Mouse (Mus musculus): ENCODE measurements around the gene Rab2b. TPM values are rescaled to one million over a fixed set of nuclear protein-coding genes. Genes with fewer than 3 reads are reported as not detected.

Gene Rab2b
- polyA plus RNA-seq, 1 experiment from 2014 or later: 33.5 TPM

DNA sequence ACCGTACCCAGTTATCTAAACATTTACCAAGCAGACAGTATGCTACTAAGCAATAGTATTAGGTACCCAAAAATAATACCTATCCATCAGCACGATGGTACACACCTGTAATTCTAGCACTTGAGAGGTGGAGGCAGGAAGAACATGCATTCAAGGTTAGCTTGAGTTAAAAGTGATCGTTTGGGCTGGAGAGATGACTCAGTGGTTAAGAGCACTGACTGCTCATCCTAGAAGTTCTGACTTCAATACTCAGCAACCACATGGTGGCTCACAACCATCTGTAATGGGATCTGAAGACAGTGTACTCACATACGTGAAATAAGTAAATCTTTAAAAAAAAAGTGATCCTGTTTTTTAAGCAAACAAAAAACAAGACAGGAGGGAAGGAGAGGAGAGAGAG lies 33.2 kb downstream of the Rab2b start:
- H3K4me3 ChIP-seq (ENCODE audit: low read depth, low read length): no peak overlapping the region
- H3K36me3 ChIP-seq (ENCODE audit: control insufficient read depth, insufficient read depth, low read length): no peaks in the 10 kb centered on the region
- DNase-seq (ENCODE audit: low spot score) (no peak), ATAC-seq (replicated peaks; ENCODE audit: low FRiP score) (no peak)
- no peak overlapping the region for H3K4me2 ChIP-seq (ENCODE audit: low read depth, low read length, severe bottlenecking)
- peaks cover 2% of the 10 kb centered on the region; the same call in 1 of the 2 replicates for H3K4me1 ChIP-seq (replicated peaks; ENCODE audit: control insufficient read depth, insufficient read depth, low read length)
- H3K27me3 ChIP-seq (ENCODE audit: control insufficient read depth, insufficient read depth, low read length): no peaks in the 10 kb centered on the region
- H3K9me3 ChIP-seq (ENCODE audit: control insufficient read depth, low read length): no peaks in the 10 kb centered on the region
- no peak overlapping the region for H3K9ac ChIP-seq (ENCODE audit: low read length)
- 87% methylated on average over 4 of the region's 4 CpGs for WGBS
- H3K27ac ChIP-seq (ENCODE audit: low read depth, low read length): no peak overlapping the region

GRCm38 (mm10) chr14:52244690-52245042 lies 34.7 kb downstream of the Rab2b start:
- Histone ChIP-seq H3K4me3 (ENCODE audit: low read depth, low read length) (peak overlapping the region; percentile 80), H3K9ac (ENCODE audit: low read length) (peak overlapping the region; percentile 70), H3K36me3 (ENCODE audit: control insufficient read depth, insufficient read depth, low read length) (no peaks in the 10 kb centered on the region), H3K27me3 (ENCODE audit: control insufficient read depth, insufficient read depth, low read length) (no peaks in the 10 kb centered on the region), H3K4me2 (ENCODE audit: low read depth, low read length, severe bottlenecking) (peak overlapping the region; percentile 60), H3K4me1 (replicated peaks; ENCODE audit: control insufficient read depth, insufficient read depth, low read length) (peaks cover 2% of the 10 kb centered on the region; the same call in 1 of the 2 replicates), H3K9me3 (ENCODE audit: control insufficient read depth, low read length) (no peaks in the 10 kb centered on the region), H3K27ac (ENCODE audit: low read depth, low read length) (no peak overlapping the region)
- DNase-seq (ENCODE audit: low spot score): no peak
- 15% methylated on average over 7 of the region's 7 CpGs for WGBS
- ATAC-seq (replicated peaks; ENCODE audit: low FRiP score): no peak; the same call in 1 of the 2 replicates

DNA sequence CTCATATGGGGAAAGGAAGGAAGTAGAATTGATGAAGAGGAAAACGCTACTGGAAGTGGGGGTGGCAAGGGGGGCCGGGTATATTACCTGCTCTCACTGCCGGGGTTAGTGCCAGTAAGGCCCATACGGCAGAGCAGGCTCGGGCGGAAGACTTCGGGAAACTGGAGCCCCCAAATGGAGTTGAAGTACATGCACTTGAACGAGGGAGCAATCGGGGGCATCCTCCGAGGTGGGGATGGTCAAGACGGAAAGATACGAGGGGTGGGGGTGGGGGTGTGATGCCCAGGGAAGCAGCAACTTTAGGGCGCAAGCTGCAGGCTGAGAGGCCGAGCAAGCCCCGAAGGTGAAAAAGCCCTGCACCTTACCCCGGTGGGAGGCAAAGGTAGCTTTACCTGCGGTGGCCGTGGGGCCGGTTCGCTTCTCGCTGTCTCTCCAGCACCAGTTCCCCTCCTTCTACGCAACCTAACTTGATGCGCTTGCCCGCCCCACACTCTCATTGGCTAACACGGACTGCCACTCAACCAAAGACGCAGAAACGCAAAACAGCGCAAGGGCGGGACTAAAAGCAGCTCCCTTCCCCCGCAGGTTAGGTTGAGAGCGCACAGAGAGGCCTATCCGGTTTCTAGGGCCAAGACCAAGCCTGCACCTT lies 35.2 kb downstream of the Rab2b start:
- H3K9me3 ChIP-seq (ENCODE audit: control insufficient read depth, low read length): no peaks in the 10 kb centered on the region
- no peaks in the 10 kb centered on the region for H3K27me3 ChIP-seq (ENCODE audit: control insufficient read depth, insufficient read depth, low read length)
- H3K4me2 ChIP-seq (ENCODE audit: low read depth, low read length, severe bottlenecking): peak overlapping the region; percentile 76
- ATAC-seq (replicated peaks; ENCODE audit: low FRiP score): peak; percentile 99
- peak; percentile 98 for DNase-seq (ENCODE audit: low spot score)
- no peaks in the 10 kb centered on the region for H3K36me3 ChIP-seq (ENCODE audit: control insufficient read depth, insufficient read depth, low read length)
- peak overlapping the region; percentile 80 for H3K4me3 ChIP-seq (ENCODE audit: low read depth, low read length)
- H3K4me1 ChIP-seq (replicated peaks; ENCODE audit: control insufficient read depth, insufficient read depth, low read length): peaks cover 2% of the 10 kb centered on the region; the same call in 1 of the 2 replicates
- no peak overlapping the region for H3K27ac ChIP-seq (ENCODE audit: low read depth, low read length)
- 1% methylated on average over 32 of the region's 32 CpGs for WGBS
- H3K9ac ChIP-seq (ENCODE audit: low read length): peak overlapping the region; percentile 70

DNA sequence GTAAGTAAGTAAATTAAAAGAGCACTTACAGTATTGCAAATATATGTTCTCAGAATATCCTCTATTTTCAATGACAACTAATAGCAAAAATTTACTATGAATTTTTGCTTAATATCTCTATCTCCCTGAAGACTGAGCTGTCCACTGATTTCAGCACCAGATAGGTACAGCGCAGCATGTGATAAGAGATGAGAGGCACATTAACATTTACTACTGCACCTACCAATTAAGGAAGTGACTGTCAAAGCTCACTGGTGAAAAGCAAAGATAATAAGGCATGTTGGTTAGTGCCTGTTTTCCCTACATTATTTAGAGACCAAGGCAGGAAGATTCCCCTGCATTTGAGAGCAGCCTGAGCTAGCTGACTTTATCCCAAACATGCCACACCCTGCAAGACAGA lies 43.1 kb downstream of the Rab2b start:
- Histone ChIP-seq H3K4me3 (ENCODE audit: low read depth, low read length) (no peak overlapping the region), H3K4me2 (ENCODE audit: low read depth, low read length, severe bottlenecking) (no peak overlapping the region), H3K36me3 (ENCODE audit: control insufficient read depth, insufficient read depth, low read length) (peaks cover 14% of the 10 kb centered on the region), H3K27me3 (ENCODE audit: control insufficient read depth, insufficient read depth, low read length) (no peaks in the 10 kb centered on the region), H3K4me1 (replicated peaks; ENCODE audit: control insufficient read depth, insufficient read depth, low read length) (no peaks in the 10 kb centered on the region), H3K9me3 (ENCODE audit: control insufficient read depth, low read length) (no peaks in the 10 kb centered on the region), H3K27ac (ENCODE audit: low read depth, low read length) (no peak overlapping the region), H3K9ac (ENCODE audit: low read length) (no peak overlapping the region)
- ATAC-seq (replicated peaks; ENCODE audit: low FRiP score): no peak
- WGBS: 94% methylated on average over 1 of the region's 1 CpGs
- no peak for DNase-seq (ENCODE audit: low spot score)

- Histone ChIP-seq H3K4me1 (replicated peaks; ENCODE audit: control insufficient read depth, insufficient read depth, low read length) (no peaks in the 10 kb centered on the region), H3K9ac (ENCODE audit: low read length) (no peak overlapping the region), H3K27ac (ENCODE audit: low read depth, low read length) (no peak overlapping the region), H3K4me3 (ENCODE audit: low read depth, low read length) (no peak overlapping the region), H3K27me3 (ENCODE audit: control insufficient read depth, insufficient read depth, low read length) (no peaks in the 10 kb centered on the region), H3K4me2 (ENCODE audit: low read depth, low read length, severe bottlenecking) (no peak overlapping the region), H3K9me3 (ENCODE audit: control insufficient read depth, low read length) (no peaks in the 10 kb centered on the region), H3K36me3 (ENCODE audit: control insufficient read depth, insufficient read depth, low read length) (peaks cover 17% of the 10 kb centered on the region)
- WGBS: 96% methylated on average over 7 of the region's 7 CpGs
- ATAC-seq (replicated peaks; ENCODE audit: low FRiP score): no peak
- no peak for DNase-seq (ENCODE audit: low spot score)
Measured at GRCm38 (mm10) chr14:52235165-52235564, 44.2 kb downstream of the Rab2b start.

DNA sequence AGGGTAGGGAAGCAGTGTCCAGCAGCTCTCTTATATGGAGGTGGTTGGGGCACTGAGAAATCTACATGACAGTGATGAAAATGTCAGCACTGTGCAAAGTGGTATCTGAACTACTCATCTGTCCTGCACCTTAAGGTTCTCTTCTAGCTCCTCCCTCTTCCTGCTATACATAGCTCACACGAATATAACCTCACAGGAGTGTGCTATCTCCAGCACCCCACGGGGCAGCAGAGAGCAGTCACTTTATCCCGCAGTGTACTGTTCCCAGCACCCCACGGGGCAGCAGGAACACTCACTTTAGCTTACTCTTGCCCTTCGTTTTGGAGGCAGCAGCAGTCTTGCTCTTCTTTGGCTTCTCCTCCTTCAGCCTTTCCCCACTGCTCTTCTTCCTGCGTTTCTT lies 47.1 kb downstream of the Rab2b start:
- H3K4me2 ChIP-seq (ENCODE audit: low read depth, low read length, severe bottlenecking): no peak overlapping the region

DNA sequence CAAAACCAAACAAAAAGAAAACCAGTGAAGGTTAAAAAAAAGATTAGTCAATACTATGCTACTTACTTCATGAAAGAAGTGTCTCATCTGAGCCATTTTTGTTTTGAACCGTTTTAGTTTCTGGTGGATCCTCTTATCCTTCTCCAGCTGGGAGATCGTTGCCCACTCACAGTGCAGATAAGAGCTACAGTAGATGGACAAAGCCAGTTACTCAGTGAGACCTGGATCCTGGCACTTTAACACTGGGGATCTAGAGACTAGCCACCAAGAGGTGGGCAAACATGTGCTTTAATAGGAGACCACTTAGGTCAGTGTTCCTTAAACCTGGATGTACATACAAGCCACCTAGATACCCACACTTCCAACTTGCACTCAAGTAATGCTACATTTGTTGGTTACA lies 53.4 kb downstream of the Rab2b start:
- H3K9ac ChIP-seq (ENCODE audit: low read length): no peak overlapping the region
- DNase-seq (ENCODE audit: low spot score): no peak
- no peaks in the 10 kb centered on the region for H3K9me3 ChIP-seq (ENCODE audit: control insufficient read depth, low read length)
- no peaks in the 10 kb centered on the region for H3K27me3 ChIP-seq (ENCODE audit: control insufficient read depth, insufficient read depth, low read length)
- H3K4me2 ChIP-seq (ENCODE audit: low read depth, low read length, severe bottlenecking): no peak overlapping the region
- H3K36me3 ChIP-seq (ENCODE audit: control insufficient read depth, insufficient read depth, low read length): peaks cover 13% of the 10 kb centered on the region; the same call in 1 of the 2 replicates
- no peaks in the 10 kb centered on the region for H3K4me1 ChIP-seq (replicated peaks; ENCODE audit: control insufficient read depth, insufficient read depth, low read length)
- 94% methylated on average over 2 of the region's 2 CpGs for WGBS
- ATAC-seq (replicated peaks; ENCODE audit: low FRiP score): no peak
- H3K27ac ChIP-seq (ENCODE audit: low read depth, low read length): no peak overlapping the region
- no peak overlapping the region for H3K4me3 ChIP-seq (ENCODE audit: low read depth, low read length)

More for the DNA sequence above, 47.1 kb downstream of the Rab2b start:
- no peak for ATAC-seq (replicated peaks; ENCODE audit: low FRiP score)
- no peaks in the 10 kb centered on the region for H3K27me3 ChIP-seq (ENCODE audit: control insufficient read depth, insufficient read depth, low read length)
- no peak overlapping the region for H3K9ac ChIP-seq (ENCODE audit: low read length)
- H3K9me3 ChIP-seq (ENCODE audit: control insufficient read depth, low read length): no peaks in the 10 kb centered on the region
- H3K27ac ChIP-seq (ENCODE audit: low read depth, low read length): no peak overlapping the region
- 83% methylated on average over 6 of the region's 6 CpGs for WGBS
- DNase-seq (ENCODE audit: low spot score): no peak
- H3K4me1 ChIP-seq (replicated peaks; ENCODE audit: control insufficient read depth, insufficient read depth, low read length): no peaks in the 10 kb centered on the region
- peaks cover 20% of the 10 kb centered on the region for H3K36me3 ChIP-seq (ENCODE audit: control insufficient read depth, insufficient read depth, low read length)
- H3K4me3 ChIP-seq (ENCODE audit: low read depth, low read length): no peak overlapping the region

DNA sequence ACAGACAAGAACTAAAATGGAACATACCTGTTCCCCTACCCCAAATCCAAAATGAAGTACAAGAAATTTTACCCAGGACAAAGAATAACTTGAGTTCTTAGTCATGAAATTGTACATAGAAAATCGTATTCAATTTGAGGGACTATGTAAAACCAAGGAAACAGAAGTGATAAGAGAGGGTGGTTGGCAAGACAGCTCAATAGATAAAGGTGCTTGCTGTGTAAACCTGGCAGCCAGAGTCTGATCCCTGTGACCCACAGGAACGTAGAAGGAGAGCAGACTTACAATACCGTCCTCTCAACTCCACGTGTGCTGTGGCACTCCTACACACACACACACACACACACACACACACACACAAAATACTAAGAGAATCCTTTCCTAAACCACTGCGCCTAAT lies 62.1 kb downstream of the Rab2b start:
- H3K9ac ChIP-seq (ENCODE audit: low read length): no peak overlapping the region
- H3K4me2 ChIP-seq (ENCODE audit: low read depth, low read length, severe bottlenecking): no peak overlapping the region
- H3K4me1 ChIP-seq (replicated peaks; ENCODE audit: control insufficient read depth, insufficient read depth, low read length): no peaks in the 10 kb centered on the region
- no peak overlapping the region for H3K4me3 ChIP-seq (ENCODE audit: low read depth, low read length)
- H3K27me3 ChIP-seq (ENCODE audit: control insufficient read depth, insufficient read depth, low read length): no peaks in the 10 kb centered on the region
- H3K9me3 ChIP-seq (ENCODE audit: control insufficient read depth, low read length): no peaks in the 10 kb centered on the region
- DNase-seq (ENCODE audit: low spot score): no peak
- ATAC-seq (replicated peaks; ENCODE audit: low FRiP score): no peak
- peaks cover 27% of the 10 kb centered on the region for H3K36me3 ChIP-seq (ENCODE audit: control insufficient read depth, insufficient read depth, low read length)
- WGBS: 93% methylated on average over 5 of the region's 5 CpGs
- no peak overlapping the region for H3K27ac ChIP-seq (ENCODE audit: low read depth, low read length)
